Mouse (Mus musculus) spleen, postnatal 14 days (tissue): Measurements from ENCODE around the gene Snx10.
A peak's percentile ranks its signal among the peaks of the same experiment; 100 is the strongest.

Source experiments
- DNase-seq, 2 experiments: peaks; one replicate each; pipeline ENCODE4 v3.0.0; 2021 to 2022; ENCODE audit warnings: low spot score in 2 of 2

Snx10 gene

GRCm38 (mm10) chr6:51636019-51636568 is 112.4 kb downstream of the Snx10 start:
- DNase-seq = peak in 1 of 2 experiments; percentile 16
